Mouse (Mus musculus) splenic B cell, adult 2 months (primary cell): Measurements from ENCODE around the gene Gdf11.

Experiments used
- DNase-seq: peaks from one replicate; pipeline ENCODE4 v3.0.0-alpha.2; 2011; ENCODE audit warnings: low read depth, low spot score
- H3K27me3 ChIP-seq: 2 replicates; pipeline ENCODE4 v1.6.1; 2012; ENCODE audit warnings: mild to moderate bottlenecking, low read length, moderate library complexity, mixed read lengths; ENCODE audit not compliant: control insufficient read depth, poor library complexity, insufficient read depth, severe bottlenecking
- H3K36me3 ChIP-seq: 2 replicates; pipeline ENCODE4 v1.6.1; 2012; ENCODE audit warnings: mild to moderate bottlenecking, low read length, moderate library complexity, mixed read lengths; ENCODE audit not compliant: control insufficient read depth, poor library complexity, insufficient read depth, severe bottlenecking

The Gdf11 gene

GRCm38 (mm10) chr10:128911430-128911829 is 19.9 kb upstream of the Gdf11 start:
- peaks cover 5% of the 10 kb centered on the region for H3K27me3 ChIP-seq
- no peaks in the 10 kb centered on the region for H3K36me3 ChIP-seq
- DNase-seq: no peak

DNA sequence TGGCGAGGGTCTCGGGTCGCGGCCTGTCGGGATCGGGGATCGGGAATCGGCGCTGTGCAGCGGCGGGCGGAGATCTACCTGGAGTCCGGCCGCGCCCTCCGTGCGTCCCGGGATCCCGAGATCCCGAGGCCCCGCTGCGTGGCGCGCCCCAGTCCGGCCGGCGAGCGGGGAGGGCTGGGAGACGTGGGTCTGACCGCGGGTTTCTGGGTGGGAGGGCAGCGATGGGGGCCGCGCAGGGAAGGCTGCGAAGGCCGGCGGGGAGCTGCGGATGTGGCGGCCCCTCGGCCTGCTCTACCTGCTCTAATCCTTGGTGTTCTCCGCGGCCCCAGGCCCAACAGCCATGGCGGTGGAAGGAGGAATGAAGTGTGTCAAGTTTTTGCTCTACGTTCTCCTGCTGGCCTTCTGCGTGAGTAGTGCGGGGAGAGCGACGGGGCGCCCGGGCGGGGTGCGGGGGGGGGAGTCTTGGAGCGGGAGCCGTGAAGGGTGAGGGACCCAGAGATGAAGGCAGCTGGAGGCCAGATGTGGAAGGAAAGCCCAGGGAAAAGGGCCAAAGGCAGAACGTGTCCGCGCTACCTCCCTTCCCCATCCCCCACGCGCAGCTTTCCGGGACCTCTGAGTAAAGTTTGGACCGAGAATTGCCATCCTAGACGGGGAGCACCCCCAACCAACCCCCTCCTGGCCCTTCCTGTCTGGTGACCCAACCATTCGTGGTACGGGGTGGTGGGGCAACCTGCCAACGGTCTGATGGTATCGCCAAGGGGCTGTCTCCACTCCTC is 18.7 kb upstream of the Gdf11 start:
- no peaks in the 10 kb centered on the region for H3K36me3 ChIP-seq

DNA sequence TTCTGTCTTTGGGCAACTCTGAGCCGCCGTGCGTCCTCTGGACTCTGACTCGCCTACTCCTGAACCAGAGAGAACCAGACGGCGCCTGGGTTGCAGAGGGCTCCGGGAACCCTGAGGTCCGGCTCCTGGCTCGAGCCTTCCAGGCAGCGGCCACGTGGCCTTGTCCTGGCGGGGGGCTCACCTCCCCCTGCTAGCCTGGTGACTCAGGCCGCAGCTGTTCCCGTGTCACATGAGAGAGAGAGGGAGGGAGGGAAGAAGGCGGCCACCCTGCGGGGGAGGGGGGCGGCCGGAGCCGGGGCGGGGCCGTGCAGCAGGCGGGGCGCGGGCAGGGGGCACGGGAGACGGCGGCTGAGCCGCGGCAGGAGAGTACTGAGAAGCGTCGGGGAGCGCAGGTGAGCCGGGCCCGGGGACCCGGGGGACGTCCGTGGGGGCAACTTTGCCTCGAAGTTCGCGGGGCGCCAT is 18.1 kb upstream of the Gdf11 start:
- Histone ChIP-seq H3K36me3 (no peaks in the 10 kb centered on the region), H3K27me3 (peaks cover 5% of the 10 kb centered on the region)
- DNase-seq: no peak

More for the DNA sequence above, 18.7 kb upstream of the Gdf11 start:
- H3K27me3 ChIP-seq: peaks cover 5% of the 10 kb centered on the region
- DNase-seq: no peak

GRCm38 (mm10) chr10:128908778-128909448 is 17.4 kb upstream of the Gdf11 start:
- no peaks in the 10 kb centered on the region for H3K36me3 ChIP-seq

GRCm38 (mm10) chr10:128904812-128905211 is 13.3 kb upstream of the Gdf11 start:
- H3K36me3 ChIP-seq: no peaks in the 10 kb centered on the region
- DNase-seq: no peak
- peaks cover 1% of the 10 kb centered on the region; the same call in 1 of the 2 replicates for H3K27me3 ChIP-seq

More at GRCm38 (mm10) chr10:128908778-128909448, 17.4 kb upstream of the Gdf11 start:
- H3K27me3 ChIP-seq: peaks cover 5% of the 10 kb centered on the region
- DNase-seq: no peak

GRCm38 (mm10) chr10:128902409-128902988 is 11.0 kb upstream of the Gdf11 start:
- no peaks in the 10 kb centered on the region for H3K36me3 ChIP-seq
- H3K27me3 ChIP-seq: no peaks in the 10 kb centered on the region
- DNase-seq: no peak

DNA sequence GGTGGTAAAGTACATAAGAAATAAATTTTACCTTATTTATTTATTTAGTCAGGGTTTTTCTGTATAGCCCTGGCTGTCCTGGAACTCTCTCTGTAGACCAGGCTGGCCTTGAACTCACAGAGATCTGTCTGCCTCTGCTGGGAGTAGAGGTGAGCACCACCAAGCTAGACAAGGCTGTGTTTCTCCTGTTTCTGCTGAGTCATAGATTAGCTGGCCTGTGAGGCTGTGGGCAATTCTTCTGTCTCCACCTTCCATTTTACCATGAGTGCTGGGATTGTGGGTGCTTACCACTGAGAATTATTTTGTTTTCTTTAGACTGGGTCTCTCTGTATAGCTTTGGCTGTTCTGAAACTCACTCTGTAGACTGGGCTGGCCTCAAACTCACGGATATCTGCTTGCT is 9.9 kb upstream of the Gdf11 start:
- H3K36me3 ChIP-seq: no peaks in the 10 kb centered on the region
- no peaks in the 10 kb centered on the region for H3K27me3 ChIP-seq
- DNase-seq: no peak

- no peak for DNase-seq
- Histone ChIP-seq H3K36me3 (no peaks in the 10 kb centered on the region), H3K27me3 (peaks cover 3% of the 10 kb centered on the region)
These were observed 9.2 kb upstream of the Gdf11 start, which contains the start of gene Cd63 for GRCm38 (mm10) chr10:128900698-128901097. TSS of gene Cd63 (plus strand) at chr10:128900989.

DNA sequence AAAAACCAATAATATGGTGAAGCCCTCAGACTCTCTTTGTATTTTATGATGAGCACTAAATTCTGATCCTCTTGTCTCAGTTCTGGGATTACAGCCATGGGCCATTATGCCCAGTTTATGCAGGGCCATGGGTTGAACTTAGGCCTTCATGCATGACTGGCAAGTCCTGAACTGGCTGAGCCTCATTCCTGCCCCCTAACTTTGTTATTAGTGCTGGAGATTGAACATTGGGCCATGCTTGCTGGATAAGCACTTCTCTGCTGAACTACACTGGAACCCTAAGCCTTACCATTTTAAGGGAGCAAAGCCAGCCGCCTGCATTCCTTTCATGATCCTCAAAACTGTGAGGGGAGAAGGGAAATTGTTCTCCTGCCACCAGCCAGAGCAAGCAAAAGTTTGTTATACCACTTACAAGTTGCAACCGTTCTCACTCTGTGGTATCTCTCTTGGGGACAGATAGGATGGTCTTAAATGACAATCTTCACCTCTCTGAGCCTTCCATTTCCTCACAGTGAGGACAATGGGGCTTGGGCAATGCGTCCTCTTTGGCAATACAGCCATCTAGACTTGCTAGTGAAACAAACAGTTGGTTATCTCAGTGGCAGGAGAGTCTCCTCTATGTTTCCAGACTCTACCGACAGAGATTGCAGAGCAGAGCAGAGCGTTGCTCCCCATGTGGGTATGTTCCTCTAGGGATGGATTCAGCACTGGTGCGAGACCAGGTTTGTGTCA is 8.4 kb upstream of the Gdf11 start:
- DNase-seq: no peak
- Histone ChIP-seq H3K36me3 (no peaks in the 10 kb centered on the region), H3K27me3 (peaks cover 4% of the 10 kb centered on the region)

GRCm38 (mm10) chr10:128897501-128897900 is 6.0 kb upstream of the Gdf11 start:
- Histone ChIP-seq H3K36me3 (no peaks in the 10 kb centered on the region), H3K27me3 (peaks cover 4% of the 10 kb centered on the region)
- DNase-seq: no peak

- H3K36me3 ChIP-seq: no peaks in the 10 kb centered on the region
- DNase-seq: no peak
These were observed 5.3 kb upstream of the Gdf11 start for GRCm38 (mm10) chr10:128896807-128897206.

DNA sequence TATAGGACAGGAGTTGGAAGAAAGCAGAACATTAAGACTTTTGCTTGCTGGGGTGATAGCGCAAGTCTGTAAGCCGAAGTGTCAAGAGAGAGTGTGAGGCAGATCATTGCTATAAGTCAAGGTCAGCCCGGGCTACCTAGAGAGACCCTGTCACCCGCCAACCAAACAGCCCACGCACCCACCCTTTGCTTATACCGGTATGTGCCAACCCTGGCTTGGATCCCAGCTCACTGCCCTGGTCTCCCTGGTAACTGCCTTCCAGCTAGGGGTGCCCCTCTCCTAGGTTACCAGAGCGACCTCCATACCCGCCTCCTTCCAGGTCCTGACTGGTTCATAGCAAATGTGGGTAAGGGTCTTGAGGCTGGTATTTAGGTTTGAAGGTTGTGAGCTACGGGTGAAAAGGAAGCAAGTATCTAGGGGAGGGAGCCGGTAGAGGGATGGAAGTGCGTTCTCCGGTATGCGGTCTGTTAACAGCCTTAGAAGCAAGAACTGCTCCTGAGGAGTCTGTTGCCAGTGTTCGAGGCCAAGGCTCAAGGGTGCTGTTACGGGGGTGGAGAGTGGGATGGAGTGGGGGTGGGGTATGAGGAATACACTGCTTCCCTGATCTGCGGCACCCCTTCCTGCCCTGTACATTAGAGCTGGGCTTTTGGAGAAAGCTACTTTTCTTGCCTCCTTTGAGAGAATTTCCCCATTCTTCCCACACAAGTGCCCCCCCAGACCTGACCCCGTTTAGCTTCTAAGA is 4.6 kb upstream of the Gdf11 start:
- DNase-seq: no peak
- Histone ChIP-seq H3K27me3 (peaks cover 4% of the 10 kb centered on the region), H3K36me3 (no peaks in the 10 kb centered on the region)

More at GRCm38 (mm10) chr10:128896807-128897206, 5.3 kb upstream of the Gdf11 start:
- H3K27me3 ChIP-seq: peaks cover 4% of the 10 kb centered on the region

- Histone ChIP-seq H3K27me3 (peaks cover 4% of the 10 kb centered on the region), H3K36me3 (no peaks in the 10 kb centered on the region)
- peak; percentile 92 for DNase-seq
These were observed 3.9 kb upstream of the Gdf11 start for GRCm38 (mm10) chr10:128895437-128895836.

DNA sequence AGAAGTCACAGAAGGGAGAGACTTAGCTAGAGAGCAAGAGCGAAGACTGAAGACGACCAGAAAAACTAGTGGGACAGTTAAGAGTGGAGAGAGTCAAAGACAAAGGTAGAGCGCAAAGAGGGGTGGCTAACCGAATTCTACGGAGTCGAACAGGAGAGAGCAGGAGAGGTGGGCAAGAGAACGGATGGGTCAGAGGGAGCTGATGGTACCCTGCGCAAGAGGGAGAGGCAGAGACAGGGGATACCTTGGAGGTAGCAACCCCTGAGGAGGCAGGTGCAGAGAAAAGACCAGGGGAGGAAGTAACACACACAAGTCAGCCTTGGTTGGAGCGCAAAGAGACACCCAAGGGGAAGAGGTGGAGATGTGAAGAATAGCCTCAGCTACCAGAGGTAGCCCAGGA is 728 bp upstream of the Gdf11 start:
- DNase-seq: peak; percentile 48

More for the DNA sequence above, 728 bp upstream of the Gdf11 start:
- Histone ChIP-seq H3K36me3 (peaks cover 3% of the 10 kb centered on the region), H3K27me3 (peaks cover 4% of the 10 kb centered on the region)
